ENCODE assay signal across 10 mouse cellular contexts in genomic region chr11:50635051-50635590, GRCm38 (mm10). TPM values are rescaled to one million over a fixed set of nuclear protein-coding genes. Genes with fewer than 3 reads are reported as not detected.
DNase-seq lines count a peak whose midpoint lies in the region; ATAC-seq and TF ChIP-seq lines count a peak whose summit lies in the region.
"Had no signal": no experiment of that assay in that cellular context is flagged by ENCODE, and none has a peak within 500 bp of the region (broad histone marks: within the 10 kb centered on the region; RNA-seq: fewer than 3 reads in every experiment).

No protein-coding gene starts in this region.

- no peak for ATAC-seq in liver, embryonic 11.5 days (replicated peaks; ENCODE audit: low FRiP score)
- ATAC-seq in intestine, embryonic 15.5 days, result peak; percentile 56
- no peak for ATAC-seq in forebrain, embryonic 16.5 days

- H3K4me3 ChIP-seq in liver, adult 2 months (ENCODE audit: insufficient read depth, low read depth, low read length), result no peak overlapping the region
- no peak overlapping the region for H3K4me3 ChIP-seq in liver, embryonic 11.5 days (ENCODE audit: low read depth, low read length)
- no peak overlapping the region for H3K4me3 ChIP-seq in intestine, embryonic 15.5 days (replicated peaks)
- no peak overlapping the region for H3K4me3 ChIP-seq in forebrain, embryonic 16.5 days (replicated peaks; ENCODE audit: low read length)
- H3K4me3 ChIP-seq: erythroblast, embryonic 14.5 days; heart, embryonic 13.5 days had no signal

- WGBS in liver, adult 2 months, result 64% methylated on average over 2 of the region's 2 CpGs
- 71% methylated on average over 2 of the region's 2 CpGs for WGBS in liver, embryonic 11.5 days
- WGBS in intestine, embryonic 15.5 days, result 35% methylated on average over 2 of the region's 2 CpGs
- WGBS in forebrain, embryonic 16.5 days, result 86% methylated on average over 2 of the region's 2 CpGs

- H3K9me3 ChIP-seq in liver, embryonic 11.5 days (ENCODE audit: control insufficient read depth, low read length), result no peaks in the 10 kb centered on the region
- H3K9me3 ChIP-seq in intestine, embryonic 15.5 days, result no peaks in the 10 kb centered on the region
- H3K9me3 ChIP-seq in forebrain, embryonic 16.5 days (ENCODE audit: control insufficient read depth, low read length), result no peaks in the 10 kb centered on the region
- H3K9me3 ChIP-seq: heart, embryonic 13.5 days had no signal

- DNase-seq in adrenal gland, postnatal 14 days, result peak; percentile 26
- DNase-seq in adrenal gland, adult 8-10 months, result no peak
- peak; percentile 33 for DNase-seq in liver, adult 2 months (ENCODE audit: extremely low read depth, low read depth, low spot score)
- DNase-seq in liver, embryonic 11.5 days (ENCODE audit: low spot score), result no peak
- peak; percentile 70 for DNase-seq in lung, postnatal 10 days
- no peak for DNase-seq in right cerebral cortex, postnatal 14 days

- H3K9ac ChIP-seq in liver, adult 2 months (ENCODE audit: low read depth, low read length), result no peak overlapping the region
- no peak overlapping the region for H3K9ac ChIP-seq in liver, embryonic 11.5 days (ENCODE audit: low read depth, low read length)
- H3K9ac ChIP-seq in intestine, embryonic 15.5 days, result no peak overlapping the region
- no peak overlapping the region for H3K9ac ChIP-seq in forebrain, embryonic 16.5 days (replicated peaks; ENCODE audit: low read depth, low read length)
- H3K9ac ChIP-seq: heart, embryonic 13.5 days had no signal

- no peaks in the 10 kb centered on the region for H3K27me3 ChIP-seq in liver, adult 2 months (ENCODE audit: control insufficient read depth, insufficient read depth, low read length)
- H3K27me3 ChIP-seq in liver, embryonic 11.5 days (replicated peaks; ENCODE audit: control insufficient read depth, insufficient read depth, low read length), result no peaks in the 10 kb centered on the region
- no peaks in the 10 kb centered on the region for H3K27me3 ChIP-seq in intestine, embryonic 15.5 days (replicated peaks)
- no peaks in the 10 kb centered on the region for H3K27me3 ChIP-seq in forebrain, embryonic 16.5 days (replicated peaks; ENCODE audit: control insufficient read depth, insufficient read depth, low read length)
- H3K27me3 ChIP-seq: heart, embryonic 13.5 days had no signal

- no peaks in the 10 kb centered on the region for H3K4me1 ChIP-seq in liver, adult 2 months (ENCODE audit: control insufficient read depth, insufficient read depth, low read length)
- 0 out of 2 replicates have a peak, but pooled peaks cover 4% of the 10 kb centered on the region for H3K4me1 ChIP-seq in liver, embryonic 11.5 days (replicated peaks; ENCODE audit: control insufficient read depth, insufficient read depth, low read length)
- peaks cover 24% of the 10 kb centered on the region for H3K4me1 ChIP-seq in intestine, embryonic 15.5 days (replicated peaks)
- peaks cover 8% of the 10 kb centered on the region for H3K4me1 ChIP-seq in forebrain, embryonic 16.5 days (replicated peaks; ENCODE audit: control insufficient read depth, insufficient read depth, low read length)

- TF ChIP-seq CTCF in liver, adult 2 months (IDR thresholded peaks at IDR 0.05; ENCODE audit: low read depth, low read length), result no peak

- H3K27ac ChIP-seq in liver, adult 2 months (replicated peaks; ENCODE audit: insufficient read depth, low read depth, low read length), result no peak overlapping the region
- no peak overlapping the region for H3K27ac ChIP-seq in liver, embryonic 11.5 days (ENCODE audit: low read depth, low read length)
- peak overlapping the region; percentile 74 for H3K27ac ChIP-seq in intestine, embryonic 15.5 days
- no peak overlapping the region for H3K27ac ChIP-seq in forebrain, embryonic 16.5 days (ENCODE audit: low read length)
- H3K27ac ChIP-seq: heart, embryonic 13.5 days had no signal

- H3K79me2 ChIP-seq in liver, adult 2 months (ENCODE audit: control insufficient read depth, insufficient read depth, low read length), result no peaks in the 10 kb centered on the region

- H3K36me3 ChIP-seq in liver, adult 2 months (ENCODE audit: control insufficient read depth, insufficient read depth, low read length), result no peaks in the 10 kb centered on the region
- H3K36me3 ChIP-seq in liver, embryonic 11.5 days (ENCODE audit: control insufficient read depth, insufficient read depth, low read length), result no peaks in the 10 kb centered on the region
- no peaks in the 10 kb centered on the region for H3K36me3 ChIP-seq in intestine, embryonic 15.5 days
- no peaks in the 10 kb centered on the region for H3K36me3 ChIP-seq in forebrain, embryonic 16.5 days (ENCODE audit: control insufficient read depth, insufficient read depth)
- H3K36me3 ChIP-seq: heart, embryonic 13.5 days had no signal

- no peak overlapping the region for H3K4me2 ChIP-seq in liver, embryonic 11.5 days
- no peak overlapping the region for H3K4me2 ChIP-seq in intestine, embryonic 15.5 days (replicated peaks)
- no peak overlapping the region for H3K4me2 ChIP-seq in forebrain, embryonic 16.5 days (ENCODE audit: low read length)
- H3K4me2 ChIP-seq: heart, embryonic 13.5 days had no signal

- no peak for TF ChIP-seq POLR2A in liver, adult 2 months (IDR thresholded peaks at IDR 0.05; ENCODE audit: extremely low read depth, insufficient read depth, low read length)

RNA-seq across cellular contexts. Expression of gene Adamts2, which starts 33.2 kb away (rescaled TPM):
- 14.2 and 14.4 TPM in 2 replicates for total RNA-seq in adrenal gland, postnatal 14 days (2021)
- total RNA-seq in adrenal gland, adult 8-10 months (2022), result 1 to 10 TPM; 4.2 to 9.7 (median 5.4) TPM
- 1.4 and 2.1 TPM in 2 replicates for total RNA-seq in liver, adult 2 months (2014; rRNA removed)
- polyA plus RNA-seq in liver, adult 2 months (2012; rRNA removed), result 2.3 and 2.6 TPM in 2 replicates
- polyA plus RNA-seq in liver, embryonic 11.5 days (2014; fragmentation: Nextera tagmentation; extraction: Ambion mirVana), result 3.4 and 4.2 TPM in 2 replicates
- polyA plus RNA-seq in intestine, embryonic 15.5 days (2015; fragmentation: Nextera tagmentation; extraction: Ambion mirVana), result 8.5 and 9.0 TPM in 2 replicates
- polyA plus RNA-seq in forebrain, embryonic 16.5 days (2015; fragmentation: Nextera tagmentation; extraction: Ambion mirVana), result 3.4 and 4.5 TPM in 2 replicates
- polyA plus RNA-seq: erythroblast, embryonic 14.5 days had no signal

Comparison
In these comparisons a context has a peak if more than half of its experiments do, and no peak if none do; other contexts are left out.
1. DNase-seq: peak in adrenal gland, postnatal 14 days (single experiment), liver, adult 2 months (single experiment) and lung, postnatal 10 days (single experiment); none in adrenal gland, adult 8-10 months (single experiment), liver, embryonic 11.5 days (single experiment) and right cerebral cortex, postnatal 14 days (single experiment).